Mouse (Mus musculus) cortical plate, adult 2 months (tissue): ENCODE results near the gene Popdc3.

ENCODE experiments used
- CTCF ChIP-seq: fragments of 200-500 bp; IDR thresholded peaks from 2 replicates; pipeline ENCODE4 v1.5.1; 2011; ENCODE audit warnings: mild to moderate bottlenecking, control low read depth, low read length; ENCODE audit not compliant: insufficient read depth; ENCODE audit errors: extremely low read depth
- POLR2A ChIP-seq: fragments of 200-500 bp; IDR thresholded peaks from 2 replicates; pipeline ENCODE4 v1.6.1; 2011; ENCODE audit warnings: mild to moderate bottlenecking, low read length, control low read depth; ENCODE audit not compliant: insufficient read depth; ENCODE audit errors: extremely low read depth

DNA sequence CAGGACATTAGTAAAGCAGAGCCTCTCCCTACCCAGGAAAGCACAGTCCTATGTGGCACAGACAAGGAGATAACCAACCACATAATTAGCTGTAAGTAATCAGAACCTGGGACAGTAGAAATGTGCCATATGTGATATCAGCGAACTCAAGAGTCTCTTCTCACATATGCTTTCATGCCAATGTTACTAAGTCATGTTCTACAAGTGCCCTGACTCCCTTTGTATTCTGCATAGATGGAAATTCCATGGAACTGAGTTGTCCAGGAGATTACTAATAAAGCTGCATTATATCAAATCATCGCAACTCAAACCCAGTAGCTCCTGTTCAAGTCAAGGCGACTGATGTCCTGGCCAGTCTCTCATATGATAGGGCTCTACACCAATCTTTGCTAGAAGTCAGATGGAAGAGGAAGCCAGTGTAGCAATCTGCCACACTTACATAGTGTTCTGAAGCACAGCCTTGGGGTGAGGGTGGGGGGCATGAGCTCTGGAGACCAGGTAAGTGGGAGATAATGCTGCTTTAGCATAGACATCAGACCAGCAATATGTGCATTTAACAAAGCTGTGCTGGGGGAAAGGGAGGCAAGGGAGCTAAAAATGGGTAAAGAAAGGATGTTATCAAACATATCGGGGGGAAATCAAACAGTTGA, 2.9 kb downstream of the Popdc3 start:
- TF ChIP-seq POLR2A: no peak
- TF ChIP-seq CTCF: no peak
